Mouse (Mus musculus) CD4-positive naive resting alpha-beta T cell, adult 57 days (primary cell): ENCODE measurements around the gene Lce1c. TPM values are rescaled to one million over a fixed set of nuclear protein-coding genes. Genes with fewer than 3 reads are reported as not detected.

ENCODE experiments used
- total RNA-seq: library from RNA; stranded (reverse); gene quantifications from one replicate; pipeline ENCODE4 v1.2.4, GENCODE M21; 2023

Gene Lce1c
- total RNA-seq: not detected

GRCm38 (mm10) chr3:92678947-92679346 lies at the start of gene Lce1c:
Gene Lce1c, plus strand, starts transcription at chr3:92679247.

GRCm38 (mm10) chr3:92648207-92648606 lies 30.8 kb upstream of the Lce1c start, which contains the start of gene Lce1a1:
Gene Lce1a1, minus strand, starts transcription at chr3:92648307.

GRCm38 (mm10) chr3:92656826-92657225 lies 22.2 kb upstream of the Lce1c start, which contains the start of gene Lce1b:
Gene Lce1b, minus strand, starts transcription at chr3:92656926.

DNA sequence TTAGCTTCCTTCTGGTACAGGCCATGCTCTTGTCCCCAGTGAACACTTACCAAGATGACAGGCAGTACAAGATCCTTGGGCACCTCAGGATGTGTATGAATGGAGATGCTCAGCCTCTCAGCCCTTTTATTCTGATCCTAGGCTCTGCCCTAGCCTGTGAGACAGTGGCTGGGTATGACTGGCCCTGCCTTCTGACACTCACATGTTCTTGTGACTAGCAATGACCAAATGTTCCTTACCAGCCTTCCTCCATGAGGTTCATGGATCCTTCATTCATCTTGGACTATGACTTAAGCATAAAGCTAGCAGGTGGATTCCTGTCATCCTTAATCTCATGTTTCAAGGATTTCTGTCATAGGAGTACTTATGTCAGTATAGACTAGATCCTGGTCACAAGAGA lies 8.8 kb upstream of the Lce1c start, which contains the start of gene Lce1a2:
Lce1a2 (minus strand) TSS at position 101 of the 400 bp plus-strand sequence.

GRCm38 (mm10) chr3:92687110-92687509 lies 8.1 kb downstream of the Lce1c start, which contains the start of gene Lce1d:
Gene Lce1d, minus strand, starts transcription at chr3:92687210.

GRCm38 (mm10) chr3:92708974-92709373 lies 29.9 kb downstream of the Lce1c start, which contains the start of gene Lce1e:
Gene Lce1e, minus strand, starts transcription at chr3:92709074.

GRCm38 (mm10) chr3:92720250-92720649 lies 41.2 kb downstream of the Lce1c start, which contains the start of gene Lce1f:
Gene Lce1f, minus strand, starts transcription at chr3:92720350.

Other genes starting within 250 kb of the Lce1c start
- gene Gm9774, start 249.8 kb upstream of the Lce1c start, total RNA-seq: 4.4 TPM
- not detected for gene Sprr2k, start 246.7 kb upstream of the Lce1c start, total RNA-seq
- not detected for gene Sprr1b, start 240.5 kb upstream of the Lce1c start, total RNA-seq
- not detected for gene Sprr3, start 220.5 kb upstream of the Lce1c start, total RNA-seq
- not detected for gene Sprr1a, start 193.4 kb upstream of the Lce1c start, total RNA-seq
- not detected for gene Sprr4, start 178.8 kb upstream of the Lce1c start, total RNA-seq
- gene 2310046K23Rik, start 144.7 kb upstream of the Lce1c start, total RNA-seq: not detected
- not detected for gene Ivl, start 105.5 kb upstream of the Lce1c start, total RNA-seq
- not detected for gene Smcp, start 90.2 kb upstream of the Lce1c start, total RNA-seq
- not detected for gene 2210017I01Rik, start 71.8 kb upstream of the Lce1c start, total RNA-seq
- not detected for gene Lce6a, start 57.6 kb upstream of the Lce1c start, total RNA-seq
- gene Lce1a1, start 30.9 kb upstream of the Lce1c start, total RNA-seq: not detected
- not detected for gene Lce1b, start 22.3 kb upstream of the Lce1c start, total RNA-seq
- gene Lce1a2, start 8.9 kb upstream of the Lce1c start, total RNA-seq: not detected
- not detected for gene Lce1d, start 8.0 kb downstream of the Lce1c start, total RNA-seq
- not detected for gene Lce1e, start 29.8 kb downstream of the Lce1c start, total RNA-seq
- gene Lce1f, start 41.1 kb downstream of the Lce1c start, total RNA-seq: not detected
- gene Gm38119, start 59.8 kb downstream of the Lce1c start, total RNA-seq: not detected
- not detected for gene Lce1g, start 73.1 kb downstream of the Lce1c start, total RNA-seq
- not detected for gene Lce1h, start 85.8 kb downstream of the Lce1c start, total RNA-seq
- not detected for gene Lce1i, start 99.7 kb downstream of the Lce1c start, total RNA-seq
- not detected for gene Lce1j, start 111.3 kb downstream of the Lce1c start, total RNA-seq
- not detected for gene Lce1k, start 128.6 kb downstream of the Lce1c start, total RNA-seq
- gene Kprp, start 148.0 kb downstream of the Lce1c start, total RNA-seq: not detected
- gene Lce1l, start 172.0 kb downstream of the Lce1c start, total RNA-seq: not detected
- gene 2310050C09Rik, start 191.0 kb downstream of the Lce1c start, total RNA-seq: not detected
- gene Lce3a, start 247.0 kb downstream of the Lce1c start, total RNA-seq: not detected